Mouse (Mus musculus): ENCODE measurements around the gene Adamtsl3. TPM values are rescaled to one million over a fixed set of nuclear protein-coding genes. Genes with fewer than 3 reads are reported as not detected.

The Adamtsl3 gene
- total RNA-seq, 4 experiments from 2014 or later, result 0.65 to 2.1 (median 1.2) TPM

Other genes with a start within 250 kb of the Adamtsl3 start
- gene Sh3gl3, start 161.9 kb upstream of the Adamtsl3 start, total RNA-seq (2022), result 10 to 100 TPM in 1 of 4 experiments, 1 to 10 TPM in 3; 7.7 to 10.7 (median 8.6) TPM